22 mouse cellular contexts compared by ENCODE assay signal in genomic region chr19:23191486-23191885, GRCm38 (mm10).
"Had no signal": no experiment of that assay in that cellular context is flagged by ENCODE, and none has a peak within 500 bp of the region (broad histone marks: within the 10 kb centered on the region; RNA-seq: fewer than 3 reads in every experiment).

No protein-coding gene starts in this region.

- H3K36me3 ChIP-seq: heart, embryonic 15.5 days; hindbrain, embryonic 15.5 days; limb, embryonic 15.5 days had no signal

- H3K9me3 ChIP-seq: heart, embryonic 13.5 days; heart, embryonic 15.5 days; hindbrain, embryonic 13.5 days; hindbrain, embryonic 15.5 days; kidney, embryonic 15.5 days; limb, embryonic 13.5 days; limb, embryonic 15.5 days; liver, embryonic 12.5 days had no signal

- DNase-seq: gastrocnemius, postnatal 14 days; gastrocnemius, postnatal 36 days; heart, adult 2 months; heart, postnatal 14 days; heart, postnatal 36 days; kidney, postnatal 14 days; layer of hippocampus, adult 9-11 months; layer of hippocampus, postnatal 36 days; left cerebral cortex, postnatal 4 days; lung, adult 18-20 months had no signal

- ATAC-seq: hindbrain, postnatal 0 days; intestine, embryonic 16.5 days; liver, embryonic 12.5 days had no signal

- H3K9ac ChIP-seq: heart, embryonic 13.5 days; heart, embryonic 15.5 days; hindbrain, embryonic 13.5 days; hindbrain, embryonic 15.5 days; kidney, embryonic 15.5 days; limb, embryonic 13.5 days; limb, embryonic 15.5 days; liver, embryonic 12.5 days; liver, embryonic 14.5 days had no signal

- H3K4me1 ChIP-seq: heart, embryonic 13.5 days; heart, embryonic 15.5 days; hindbrain, embryonic 13.5 days; hindbrain, embryonic 15.5 days; kidney, embryonic 15.5 days; limb, embryonic 13.5 days; limb, embryonic 15.5 days; liver, embryonic 12.5 days had no signal

- H3K27ac ChIP-seq: heart, adult 2 months; heart, embryonic 13.5 days; heart, embryonic 15.5 days; hindbrain, embryonic 13.5 days; hindbrain, embryonic 15.5 days; hindbrain, postnatal 0 days; kidney, embryonic 15.5 days; limb, embryonic 13.5 days; limb, embryonic 15.5 days; liver, embryonic 12.5 days; liver, embryonic 14.5 days had no signal

- H3K27me3 ChIP-seq: heart, embryonic 13.5 days; heart, embryonic 15.5 days; hindbrain, embryonic 13.5 days; hindbrain, embryonic 15.5 days; kidney, embryonic 15.5 days; limb, embryonic 13.5 days; limb, embryonic 15.5 days; liver, embryonic 12.5 days had no signal

- H3K4me3 ChIP-seq: heart, adult 2 months; heart, embryonic 13.5 days; heart, embryonic 15.5 days; hindbrain, embryonic 13.5 days; hindbrain, embryonic 15.5 days; kidney, embryonic 15.5 days; limb, embryonic 13.5 days; limb, embryonic 15.5 days; liver, embryonic 12.5 days had no signal

- H3K4me2 ChIP-seq: heart, embryonic 11.5 days; heart, embryonic 13.5 days; heart, embryonic 15.5 days; hindbrain, embryonic 13.5 days; hindbrain, embryonic 15.5 days; kidney, embryonic 15.5 days; limb, embryonic 13.5 days; limb, embryonic 15.5 days; liver, embryonic 12.5 days had no signal
